Mouse (Mus musculus) forebrain, postnatal 0 days (tissue): ENCODE results near the gene Wnt3a. TPM values are rescaled to one million over a fixed set of nuclear protein-coding genes. Genes with fewer than 3 reads are reported as not detected.
A peak's percentile ranks its signal among the peaks of the same experiment; 100 is the strongest.

Experiments
- ATAC-seq: fragments of 200-750 bp; cut with Nextera tagmentation; 2 replicates; pipeline ENCODE4 v1.8.0; 2017; ENCODE audit warnings: mild to moderate bottlenecking, moderate library complexity
- DNase-seq: peaks from one replicate; pipeline ENCODE4 v3.0.0-alpha.2; 2015
- H3K27ac ChIP-seq: fragments of 300-500 bp; sonication (generic); 2 replicates; pipeline ENCODE4 v1.5.1; 2014; ENCODE audit warnings: low read depth, mild to moderate bottlenecking, antibody characterized with exemption, low read length, moderate library complexity, mixed read lengths
- H3K27me3 ChIP-seq: fragments of 300-500 bp; sonication (generic); 2 replicates; pipeline ENCODE4 v1.6.1; 2014; ENCODE audit warnings: mild to moderate bottlenecking, low read length, mixed read lengths; ENCODE audit not compliant: insufficient read depth
- H3K36me3 ChIP-seq: fragments of 300-500 bp; sonication (generic); 2 replicates; pipeline ENCODE4 v1.6.1; 2014; ENCODE audit warnings: mild to moderate bottlenecking, moderate library complexity; ENCODE audit not compliant: insufficient read depth
- H3K4me1 ChIP-seq: fragments of 300-500 bp; sonication (generic); 2 replicates; pipeline ENCODE4 v1.6.1; 2014; ENCODE audit warnings: antibody characterized with exemption; ENCODE audit not compliant: insufficient read depth
- H3K4me2 ChIP-seq: fragments of 300-500 bp; sonication (generic); 2 replicates; pipeline ENCODE4 v1.6.1; 2014; ENCODE audit warnings: low read depth, mild to moderate bottlenecking, moderate library complexity
- H3K4me3 ChIP-seq: fragments of 300-500 bp; sonication (generic); 2 replicates; pipeline ENCODE4 v1.5.1; 2014; ENCODE audit warnings: low read depth, low read length, mixed read lengths
- H3K9ac ChIP-seq: fragments of 300-500 bp; sonication (generic); 2 replicates; pipeline ENCODE4 v1.6.1; 2014; ENCODE audit warnings: mild to moderate bottlenecking
- H3K9me3 ChIP-seq: fragments of 300-500 bp; sonication (generic); 2 replicates; pipeline ENCODE4 v1.6.1; 2016; ENCODE audit warnings: low read length
- CTCF ChIP-seq: sonication (generic); IDR thresholded peaks from 2 replicates; pipeline ENCODE4 v1.5.1; 2016; ENCODE audit warnings: antibody characterized with exemption, control low read depth, low read depth
- WGBS: fragments of 180-500 bp; shearing (Covaris S2); extraction: QIAGEN DNeasy Blood & Tissue Kit; methylation state at CpG from one replicate; pipeline ENCODE4 v1.1.7; 2014; 5-methylcytosine and 5-hydroxymethylcytosine counted together
- polyA plus RNA-seq: library from polyadenylated mRNA; unstranded; fragments of >200 nt; fragmentation: Nextera tagmentation; extraction: Ambion mirVana; gene quantifications from 2 replicates; pipeline ENCODE4 v1.2.1, GENCODE M21; 2015
- total RNA-seq: library from RNA; depleted of rRNA; stranded (reverse); fragments of >200 nt; gene quantifications from 2 replicates; pipeline ENCODE4 v1.2.3, GENCODE M21; 2014

The Wnt3a gene
- total and polyA plus RNA-seq, 2 experiments from 2014 or later = 0.29 to 0.52 TPM

DNA sequence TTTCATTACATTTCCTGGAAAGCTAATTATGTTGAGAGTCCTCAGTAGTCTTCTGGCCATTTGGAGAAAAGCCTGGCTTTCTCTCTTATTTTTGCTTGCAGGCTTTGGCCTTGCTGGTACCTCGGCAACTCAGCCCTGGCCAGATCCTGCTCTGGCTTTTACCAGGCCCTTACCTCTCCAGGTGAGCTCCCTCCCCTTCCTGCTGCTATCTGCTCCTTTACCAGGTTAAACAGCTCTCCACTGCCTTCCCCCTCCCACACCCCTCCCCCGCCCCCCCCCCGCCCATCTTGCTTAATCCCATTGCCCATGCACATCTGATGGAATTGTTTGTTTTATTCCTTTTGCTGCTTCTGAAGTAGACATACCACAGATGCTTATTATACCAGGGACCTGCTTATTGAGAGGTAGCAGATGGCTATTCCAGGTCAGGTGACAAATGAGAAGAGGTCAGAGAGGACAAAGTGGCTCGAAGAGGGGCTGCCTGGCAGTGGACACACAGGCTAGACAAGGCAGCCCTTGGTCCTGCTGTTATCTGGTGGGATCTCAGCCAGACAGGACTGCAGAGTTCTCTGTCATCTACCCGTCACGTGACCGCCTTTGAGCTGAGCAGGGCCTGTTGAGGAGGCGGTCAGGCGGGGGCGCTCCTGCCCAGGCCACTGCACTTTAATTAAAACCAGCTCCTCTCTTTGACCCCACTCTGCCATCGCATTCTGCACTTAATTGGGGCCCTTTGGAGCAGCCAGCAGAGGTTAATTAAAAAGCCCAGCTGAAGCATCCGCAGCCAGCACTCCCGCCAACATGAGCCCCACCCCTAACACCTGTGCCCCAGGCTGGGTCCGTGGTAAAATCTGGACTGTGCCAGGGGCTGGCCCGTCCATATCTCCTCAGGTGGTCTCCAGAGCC lies 51.8 kb downstream of the Wnt3a start:
- Histone ChIP-seq H3K9ac (no peak overlapping the region), H3K4me3 (no peak overlapping the region), H3K27ac (no peak overlapping the region), H3K9me3 (no peaks in the 10 kb centered on the region), H3K4me2 (no peak overlapping the region), H3K36me3 (no peaks in the 10 kb centered on the region), H3K27me3 (no peaks in the 10 kb centered on the region), H3K4me1 (no peaks in the 10 kb centered on the region)
- ATAC-seq = peak; percentile 61
- 3% methylated on average over 15 of the region's 15 CpGs for WGBS
- TF ChIP-seq CTCF = peak; percentile 55; the same call in 1 of the 2 replicates
- peak; percentile 47 for DNase-seq

- no peak overlapping the region for H3K4me2 ChIP-seq
- H3K4me3 ChIP-seq = no peak overlapping the region
- TF ChIP-seq CTCF = peak; percentile 31
- no peak overlapping the region for H3K9ac ChIP-seq
- H3K4me1 ChIP-seq = peaks cover 6% of the 10 kb centered on the region
- no peak for ATAC-seq
- DNase-seq = no peak
- no peaks in the 10 kb centered on the region for H3K27me3 ChIP-seq
- H3K9me3 ChIP-seq = no peaks in the 10 kb centered on the region
- WGBS = 66% methylated on average over 2 of the region's 2 CpGs
- no peak overlapping the region for H3K27ac ChIP-seq
- no peaks in the 10 kb centered on the region for H3K36me3 ChIP-seq
Measured at GRCm38 (mm10) chr11:59232797-59233196, 57.8 kb downstream of the Wnt3a start.

DNA sequence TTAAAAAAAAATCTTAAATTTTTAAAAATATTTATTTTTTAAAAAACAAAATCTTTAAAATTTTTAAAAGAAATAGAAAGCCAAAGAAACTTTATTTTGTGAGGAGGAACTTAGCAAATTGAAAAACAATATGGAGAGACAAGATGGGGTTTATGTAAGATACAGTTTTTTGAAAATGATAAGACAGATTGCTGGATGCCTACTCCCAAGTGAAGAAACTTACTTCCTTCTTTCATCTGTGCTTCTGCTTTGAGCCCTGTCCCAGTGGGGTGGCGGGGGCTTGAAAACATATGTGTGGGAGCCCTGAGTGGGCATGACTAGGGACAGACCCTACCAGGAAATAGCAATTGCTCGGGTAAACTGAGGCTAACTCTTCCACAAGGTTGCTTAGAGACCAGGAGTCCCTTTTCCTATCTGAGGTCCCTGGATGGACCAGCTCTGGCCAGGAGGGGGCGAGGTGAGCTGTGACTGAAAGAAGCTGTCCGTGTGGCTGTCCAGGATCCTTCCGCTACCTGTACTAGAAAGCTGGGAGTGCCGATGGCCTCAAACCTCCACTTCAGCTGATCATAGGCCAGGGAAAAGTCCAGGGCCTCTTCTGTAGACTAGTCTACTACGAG lies 60.3 kb downstream of the Wnt3a start:
- Histone ChIP-seq H3K36me3 (no peaks in the 10 kb centered on the region), H3K27me3 (no peaks in the 10 kb centered on the region), H3K9me3 (no peaks in the 10 kb centered on the region), H3K9ac (no peak overlapping the region), H3K4me1 (peaks cover 22% of the 10 kb centered on the region), H3K4me2 (no peak overlapping the region), H3K27ac (no peak overlapping the region), H3K4me3 (no peak overlapping the region)
- ATAC-seq (no peak), DNase-seq (peak; percentile 42)
- peak; percentile 73 for TF ChIP-seq CTCF
- 20% methylated on average over 7 of the region's 7 CpGs for WGBS

GRCm38 (mm10) chr11:59228122-59228953 lies 62.2 kb downstream of the Wnt3a start, which contains the start of gene Arf1:
TSS of gene Arf1 (minus strand) at chr11:59228270.
- Histone ChIP-seq H3K4me3 (peak within 1 kb of the TSS; percentile 99), H3K27ac (peak within 1 kb of the TSS; percentile 89), H3K27me3 (no peaks in the 10 kb centered on the region), H3K36me3 (no peaks in the 10 kb centered on the region), H3K9ac (peak within 1 kb of the TSS; percentile 96), H3K9me3 (no peaks in the 10 kb centered on the region), H3K4me2 (peak within 1 kb of the TSS; percentile 92), H3K4me1 (peaks cover 31% of the 10 kb centered on the region)
- ATAC-seq (peak; percentile 98), DNase-seq (peak; percentile 98)
- 10% methylated on average over 58 of the region's 59 CpGs for WGBS
- TF ChIP-seq CTCF = no peak; the same call in 1 of the 2 replicates

GRCm38 (mm10) chr11:59227604-59228121 lies 62.9 kb downstream of the Wnt3a start:
- peaks cover 33% of the 10 kb centered on the region for H3K4me1 ChIP-seq
- ATAC-seq (peak; percentile 70), DNase-seq (no peak)
- H3K4me2 ChIP-seq = peak overlapping the region; percentile 92
- no peaks in the 10 kb centered on the region for H3K9me3 ChIP-seq
- no peaks in the 10 kb centered on the region for H3K27me3 ChIP-seq
- peak overlapping the region; percentile 96 for H3K9ac ChIP-seq
- under 1% methylated on average over 51 of the region's 51 CpGs for WGBS
- no peaks in the 10 kb centered on the region for H3K36me3 ChIP-seq
- H3K27ac ChIP-seq = peak overlapping the region; percentile 89
- no peak for TF ChIP-seq CTCF
- peak overlapping the region; percentile 99 for H3K4me3 ChIP-seq

DNA sequence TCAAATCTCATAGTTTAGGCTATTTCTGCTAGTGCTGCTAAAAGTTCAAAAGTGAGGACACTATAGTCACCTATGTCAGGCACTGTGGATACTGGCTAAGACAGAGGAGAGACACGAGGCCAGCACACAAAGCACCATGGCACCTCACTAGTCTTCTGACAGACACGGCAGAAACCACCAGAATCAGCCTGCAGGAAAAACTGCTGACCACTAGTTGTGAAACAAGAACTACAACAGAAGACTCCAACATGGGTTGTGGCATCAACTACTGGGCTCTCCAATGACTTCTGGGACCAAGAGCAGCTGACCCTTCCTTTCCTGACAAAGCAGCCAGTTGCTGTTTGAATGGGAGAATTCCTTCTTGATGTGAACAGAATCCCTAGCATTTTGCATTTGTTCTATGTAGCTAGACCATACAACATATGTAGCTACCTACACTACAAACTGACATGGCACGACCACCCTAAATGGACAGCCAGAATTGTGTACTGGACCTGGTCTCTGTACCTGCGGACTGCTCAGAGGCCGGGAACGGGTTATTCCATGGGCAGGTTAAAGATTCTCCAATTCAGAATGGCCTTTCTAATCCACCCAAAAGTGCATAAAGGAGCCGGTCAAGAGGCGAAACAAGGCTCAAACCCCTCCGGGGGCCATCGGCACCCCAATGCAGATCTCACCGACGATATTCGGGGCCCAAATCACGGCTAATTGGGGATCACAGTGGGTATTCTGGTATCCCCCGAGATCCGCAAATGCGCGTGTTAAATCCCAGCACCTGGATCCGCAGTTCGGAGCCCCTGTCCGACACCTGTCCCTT lies 63.6 kb downstream of the Wnt3a start:
- peak overlapping the region; percentile 99 for H3K4me3 ChIP-seq
- H3K4me1 ChIP-seq = peaks cover 33% of the 10 kb centered on the region
- no peaks in the 10 kb centered on the region for H3K36me3 ChIP-seq
- 5% methylated on average over 21 of the region's 21 CpGs for WGBS
- H3K4me2 ChIP-seq = peak overlapping the region; percentile 92
- DNase-seq (no peak), ATAC-seq (no peak)
- no peak for TF ChIP-seq CTCF
- no peaks in the 10 kb centered on the region for H3K27me3 ChIP-seq
- H3K9me3 ChIP-seq = no peaks in the 10 kb centered on the region
- H3K9ac ChIP-seq = peak overlapping the region; percentile 96
- peak overlapping the region; percentile 89 for H3K27ac ChIP-seq
